Comparison of ENCODE assay signal across 8 mouse cellular contexts in genomic region chr7:44869697-44870528, GRCm38 (mm10). TPM values are rescaled to one million over a fixed set of nuclear protein-coding genes. Genes with fewer than 3 reads are reported as not detected.
DNase-seq lines count a peak whose midpoint lies in the region; ATAC-seq and TF ChIP-seq lines count a peak whose summit lies in the region.

TSS of gene Ptov1 (minus strand) at chr7:44869788.

- H3K4me1 ChIP-seq in embryonic facial prominence, embryonic 13.5 days: peaks cover 43% of the 10 kb centered on the region
- H3K4me1 ChIP-seq in kidney, adult 2 months (ENCODE audit: control insufficient read depth, insufficient read depth, low read length): peaks cover 21% of the 10 kb centered on the region
- peaks cover 44% of the 10 kb centered on the region for H3K4me1 ChIP-seq in limb, embryonic 12.5 days (replicated peaks)
- peaks cover 43% of the 10 kb centered on the region for H3K4me1 ChIP-seq in midbrain, embryonic 15.5 days
- peaks cover 13% of the 10 kb centered on the region; the same call in 1 of the 2 replicates for H3K4me1 ChIP-seq in spleen, adult 2 months (ENCODE audit: control insufficient read depth, insufficient read depth, insufficient read length)

- WGBS in embryonic facial prominence, embryonic 13.5 days: 7% methylated on average over 29 of the region's 29 CpGs
- 3% methylated on average over 29 of the region's 29 CpGs for WGBS in kidney, adult 2 months
- WGBS in limb, embryonic 12.5 days: 4% methylated on average over 29 of the region's 29 CpGs
- 9% methylated on average over 29 of the region's 29 CpGs for whole genome bisulfite sequencing in midbrain, embryonic 15.5 days
- WGBS in spleen, adult 2 months: 8% methylated on average over 29 of the region's 29 CpGs

- 0 out of 2 replicates have a peak, but pooled peaks have one; percentile 4 for TF ChIP-seq CTCF in kidney, adult 2 months (conservative IDR thresholded peaks at IDR 0.05; ENCODE audit: insufficient read depth, insufficient read length, low read depth, low read length)
- no peak for TF ChIP-seq CTCF in spleen, adult 2 months (IDR thresholded peaks at IDR 0.05; ENCODE audit: extremely low read depth, insufficient read depth, insufficient read length, insufficient replicate concordance)

- H3K36me3 ChIP-seq in embryonic facial prominence, embryonic 13.5 days: peaks cover 18% of the 10 kb centered on the region
- H3K36me3 ChIP-seq in kidney, adult 2 months (ENCODE audit: control insufficient read depth, insufficient read depth, low read length): no peaks in the 10 kb centered on the region
- H3K36me3 ChIP-seq in limb, embryonic 12.5 days: peaks cover 27% of the 10 kb centered on the region
- H3K36me3 ChIP-seq in midbrain, embryonic 15.5 days (replicated peaks): no peaks in the 10 kb centered on the region; the same call in 1 of the 2 replicates
- H3K36me3 ChIP-seq in spleen, adult 2 months (ENCODE audit: control insufficient read depth, insufficient read depth, low read length): no peaks in the 10 kb centered on the region

- peak within 1 kb of the TSS; percentile 100 for H3K9ac ChIP-seq in embryonic facial prominence, embryonic 13.5 days
- H3K9ac ChIP-seq in limb, embryonic 12.5 days (replicated peaks): peak within 1 kb of the TSS; percentile 100
- H3K9ac ChIP-seq in midbrain, embryonic 15.5 days: peak within 1 kb of the TSS; percentile 99

- peak within 1 kb of the TSS; percentile 94 for H3K4me2 ChIP-seq in embryonic facial prominence, embryonic 13.5 days
- H3K4me2 ChIP-seq in limb, embryonic 12.5 days: peak within 1 kb of the TSS; percentile 92
- peak within 1 kb of the TSS; percentile 82 for H3K4me2 ChIP-seq in midbrain, embryonic 15.5 days

- H3K27me3 ChIP-seq in embryonic facial prominence, embryonic 13.5 days: no peaks in the 10 kb centered on the region
- no peaks in the 10 kb centered on the region for H3K27me3 ChIP-seq in kidney, adult 2 months (replicated peaks; ENCODE audit: control insufficient read depth, insufficient read depth, low read length)
- no peaks in the 10 kb centered on the region for H3K27me3 ChIP-seq in limb, embryonic 12.5 days
- H3K27me3 ChIP-seq in midbrain, embryonic 15.5 days (replicated peaks): no peaks in the 10 kb centered on the region
- H3K27me3 ChIP-seq in spleen, adult 2 months (ENCODE audit: control insufficient read depth, insufficient read depth, low read length): no peaks in the 10 kb centered on the region; the same call in 1 of the 2 replicates

- peak; percentile 68 for TF ChIP-seq POLR2A in kidney, adult 2 months (IDR thresholded peaks at IDR 0.05; ENCODE audit: low read depth, low read length)
- TF ChIP-seq POLR2A in spleen, adult 2 months (IDR thresholded peaks at IDR 0.05; ENCODE audit: low read depth, low read length): no peak

- H3K27ac ChIP-seq in embryonic facial prominence, embryonic 13.5 days: peak within 1 kb of the TSS; percentile 100
- peak within 1 kb of the TSS; percentile 98 for H3K27ac ChIP-seq in kidney, adult 2 months (ENCODE audit: insufficient read depth, low read depth, low read length)
- peak within 1 kb of the TSS; percentile 100 for H3K27ac ChIP-seq in limb, embryonic 12.5 days
- peak within 1 kb of the TSS; percentile 100 for H3K27ac ChIP-seq in midbrain, embryonic 15.5 days
- H3K27ac ChIP-seq in spleen, adult 2 months (ENCODE audit: insufficient read depth, low read length): peak within 1 kb of the TSS; percentile 79

- peak; percentile 89 for DNase-seq in 3134 (ENCODE audit: extremely low read depth, insufficient read length, low spot score)
- peak; percentile 92 to 93 for DNase-seq in adrenal gland, postnatal 36 days
- peak; percentile 94 to 97 for DNase-seq in heart, adult 18-20 months
- DNase-seq in kidney, adult 2 months: peak; percentile 97
- peak; percentile 59 to 62 for DNase-seq in spleen, adult 2 months (ENCODE audit: low read depth in 1 of 2, low spot score in 2 of 2)

- peak within 1 kb of the TSS; percentile 92 for H3K4me3 ChIP-seq in embryonic facial prominence, embryonic 13.5 days
- peak within 1 kb of the TSS; percentile 90 for H3K4me3 ChIP-seq in kidney, adult 2 months (ENCODE audit: insufficient read depth, low read depth, low read length)
- H3K4me3 ChIP-seq in limb, embryonic 12.5 days (replicated peaks): peak within 1 kb of the TSS; percentile 94
- peak within 1 kb of the TSS; percentile 93 for H3K4me3 ChIP-seq in midbrain, embryonic 15.5 days
- H3K4me3 ChIP-seq in spleen, adult 2 months (ENCODE audit: extremely low read depth, insufficient read depth, insufficient read length): peak within 1 kb of the TSS; percentile 60

- peak; percentile 91 for ATAC-seq in embryonic facial prominence, embryonic 13.5 days (ENCODE audit: insufficient number of reproducible peaks, insufficient read depth, low FRiP score, low TSS enrichment, low read depth)
- ATAC-seq in limb, embryonic 12.5 days (ENCODE audit: insufficient number of reproducible peaks, insufficient read depth, low FRiP score, low TSS enrichment, low read depth): peak; percentile 93
- peak; percentile 96 for ATAC-seq in midbrain, embryonic 15.5 days (replicated peaks)

- H3K9me3 ChIP-seq in embryonic facial prominence, embryonic 13.5 days: no peaks in the 10 kb centered on the region
- H3K9me3 ChIP-seq in limb, embryonic 12.5 days: no peaks in the 10 kb centered on the region
- H3K9me3 ChIP-seq in midbrain, embryonic 15.5 days: no peaks in the 10 kb centered on the region

RNA-seq across cellular contexts. Expression of gene Ptov1, which starts in this region (rescaled TPM):
- total RNA-seq in adrenal gland, postnatal 36 days (2021): 100 to 1,000 TPM; 215 to 274 TPM
- 469 and 526 TPM in 2 replicates for polyA plus RNA-seq in embryonic facial prominence, embryonic 13.5 days (2015; fragmentation: Nextera tagmentation; extraction: Ambion mirVana)
- 100 to 1,000 TPM; 173 to 184 TPM for total RNA-seq in heart, adult 18-20 months (2021)
- polyA plus RNA-seq in kidney, adult 2 months (2012; rRNA removed): 212 and 221 TPM in 2 replicates
- polyA plus RNA-seq in limb, embryonic 12.5 days (2016; fragmentation: Nextera tagmentation; extraction: Ambion mirVana): 615 and 666 TPM in 2 replicates
- 517 and 553 TPM in 2 replicates for polyA plus RNA-seq in midbrain, embryonic 15.5 days (2015; fragmentation: Nextera tagmentation; extraction: Ambion mirVana)
- 66.2 and 77.3 TPM in 2 replicates for polyA plus RNA-seq in spleen, adult 2 months (2012; rRNA removed)

Comparison
In these comparisons a context has a peak if more than half of its experiments do, and no peak if none do; other contexts are left out.
1. Peak in every context shown above with its lines: DNase-seq, ATAC-seq, H3K4me3 ChIP-seq and H3K27ac ChIP-seq.